Mouse (Mus musculus) embryonic fibroblast, embryonic 13.5 days (primary cell): ENCODE results near the gene Ahnak2.

Experiments
- CTCF ChIP-seq: IDR thresholded peaks from 2 replicates; pipeline ENCODE4 v1.5.1; 2011; ENCODE audit warnings: mild to moderate bottlenecking, control low read depth, low read length, moderate library complexity, borderline replicate concordance; ENCODE audit not compliant: insufficient read depth
- POLR2A ChIP-seq: IDR thresholded peaks from 2 replicates; pipeline ENCODE4 v1.6.1; 2011; ENCODE audit warnings: low read depth, mild to moderate bottlenecking, control low read depth, low read length, moderate library complexity

- TF ChIP-seq POLR2A: no peak
- no peak for TF ChIP-seq CTCF
Measured at GRCm38 (mm10) chr12:112813370-112813769, 10.9 kb upstream of the Ahnak2 start.
